ENCODE assay signal across 8 mouse cellular contexts in the genomic region with DNA sequence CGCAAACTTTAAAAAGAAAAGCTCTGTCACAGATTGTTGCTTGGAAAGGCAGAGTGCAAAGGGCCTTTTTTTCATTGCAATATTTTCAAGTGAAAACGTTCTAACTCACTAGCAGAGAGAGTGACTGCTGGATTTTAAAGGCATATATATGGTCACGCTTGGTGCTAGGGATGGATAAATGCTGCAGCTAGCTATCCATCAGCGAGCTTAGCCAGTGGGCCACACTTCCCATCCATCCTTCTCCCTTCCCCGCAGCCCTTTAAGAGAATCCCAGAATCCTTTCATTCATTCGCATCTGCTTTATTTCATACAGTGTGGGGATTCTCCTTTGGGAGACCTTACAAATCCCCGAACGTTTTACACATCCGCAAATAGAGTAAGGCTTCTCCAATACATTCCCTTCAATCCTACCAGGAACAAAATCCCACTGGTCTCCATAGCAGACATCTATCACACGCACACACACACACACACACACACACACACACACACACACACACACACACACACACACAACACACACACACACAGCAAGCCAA. TPM values are rescaled to one million over a fixed set of nuclear protein-coding genes. Genes with fewer than 3 reads are reported as not detected.
A peak's percentile ranks its signal among the peaks of the same experiment; 100 is the strongest.
DNase-seq lines count a peak whose midpoint lies in the region; ATAC-seq lines count a peak whose summit lies in the region.

No protein-coding gene starts in this region.

- peak overlapping the region; percentile 63; the same call in 1 of the 2 replicates for H3K27ac ChIP-seq in lung, embryonic 15.5 days
- no peak overlapping the region for H3K27ac ChIP-seq in limb, embryonic 13.5 days
- peak overlapping the region; percentile 72; the same call in 1 of the 2 replicates for H3K27ac ChIP-seq in stomach, embryonic 14.5 days (ENCODE audit: low read length)

- H3K9ac ChIP-seq in lung, embryonic 15.5 days = peak overlapping the region; percentile 51; the same call in 1 of the 2 replicates
- H3K9ac ChIP-seq in limb, embryonic 13.5 days = peak overlapping the region; percentile 63
- peak overlapping the region; percentile 29; the same call in 1 of the 2 replicates for H3K9ac ChIP-seq in stomach, embryonic 14.5 days (replicated peaks; ENCODE audit: low read depth, low read length)

- peak overlapping the region; percentile 78 for H3K4me2 ChIP-seq in lung, embryonic 15.5 days
- H3K4me2 ChIP-seq in limb, embryonic 13.5 days (replicated peaks) = peak overlapping the region; percentile 81
- H3K4me2 ChIP-seq in stomach, embryonic 14.5 days (replicated peaks; ENCODE audit: low read depth, low read length) = peak overlapping the region; percentile 73

- no peaks in the 10 kb centered on the region; the same call in 1 of the 2 replicates for H3K27me3 ChIP-seq in lung, embryonic 15.5 days
- peaks cover 27% of the 10 kb centered on the region for H3K27me3 ChIP-seq in limb, embryonic 13.5 days
- no peaks in the 10 kb centered on the region for H3K27me3 ChIP-seq in stomach, embryonic 14.5 days (ENCODE audit: control insufficient read depth, insufficient read depth, low read length)

- intact Hi-C loops in left cerebral cortex, postnatal 14 days (cut with DNase I) = no loop called here

- peak overlapping the region; percentile 44 for H3K4me3 ChIP-seq in lung, embryonic 15.5 days
- H3K4me3 ChIP-seq in limb, embryonic 13.5 days = peak overlapping the region; percentile 48
- peak overlapping the region; percentile 35 for H3K4me3 ChIP-seq in stomach, embryonic 14.5 days (ENCODE audit: low read depth, low read length)

- no peaks in the 10 kb centered on the region for H3K36me3 ChIP-seq in lung, embryonic 15.5 days
- no peaks in the 10 kb centered on the region for H3K36me3 ChIP-seq in limb, embryonic 13.5 days
- H3K36me3 ChIP-seq in stomach, embryonic 14.5 days (ENCODE audit: control insufficient read depth, insufficient read depth, low read length) = no peaks in the 10 kb centered on the region

- H3K9me3 ChIP-seq in lung, embryonic 15.5 days = no peaks in the 10 kb centered on the region
- H3K9me3 ChIP-seq in limb, embryonic 13.5 days = no peaks in the 10 kb centered on the region
- H3K9me3 ChIP-seq in stomach, embryonic 14.5 days (ENCODE audit: control insufficient read depth, low read depth, low read length) = no peaks in the 10 kb centered on the region

- no peak for DNase-seq in cerebellum, postnatal 14 days
- DNase-seq in lung, postnatal 4 days = no peak
- DNase-seq in left cerebral cortex, postnatal 14 days (ENCODE audit: low spot score in 2 of 2) = no peak
- no peak for DNase-seq in layer of hippocampus, adult 18-20 months (ENCODE audit: low spot score in 2 of 2)

- H3K4me1 ChIP-seq in lung, embryonic 15.5 days = peaks cover 16% of the 10 kb centered on the region
- peaks cover 8% of the 10 kb centered on the region; the same call in 1 of the 2 replicates for H3K4me1 ChIP-seq in limb, embryonic 13.5 days
- peaks cover 5% of the 10 kb centered on the region; the same call in 1 of the 2 replicates for H3K4me1 ChIP-seq in stomach, embryonic 14.5 days (ENCODE audit: control insufficient read depth, insufficient read depth, low read length)

- WGBS in lung, embryonic 15.5 days = 34% methylated on average over 10 of the region's 10 CpGs
- WGBS in limb, embryonic 13.5 days = 31% methylated on average over 10 of the region's 10 CpGs
- WGBS in stomach, embryonic 14.5 days = 27% methylated on average over 10 of the region's 10 CpGs

- peak; percentile 27; the same call in 1 of the 2 replicates for ATAC-seq in cerebellum, adult (ENCODE audit: insufficient number of reproducible peaks, low FRiP score, low TSS enrichment)
- ATAC-seq in lung, embryonic 15.5 days (ENCODE audit: borderline replicate concordance, extremely low read depth, low FRiP score, low TSS enrichment) = no peak; the same call in 1 of the 2 replicates
- peak; percentile 32; the same call in 1 of the 2 replicates for ATAC-seq in limb, embryonic 13.5 days (ENCODE audit: low FRiP score, low read depth)
- ATAC-seq in stomach, embryonic 14.5 days (ENCODE audit: insufficient number of reproducible peaks, insufficient read depth, low FRiP score, low read depth) = no peak

RNA-seq across cellular contexts. Expression of a gene that starts 32.9 kb away (rescaled TPM):
- 22.8 and 28.6 TPM in 2 replicates for polyA plus RNA-seq in lung, embryonic 15.5 days (2015; fragmentation: Nextera tagmentation; extraction: Ambion mirVana)
- polyA plus RNA-seq in limb, embryonic 13.5 days (2015; fragmentation: Nextera tagmentation; extraction: Ambion mirVana) = 44.4 TPM in 2 replicates
- 95.5 and 98.3 TPM in 2 replicates for polyA plus RNA-seq in stomach, embryonic 14.5 days (2014; fragmentation: Nextera tagmentation; extraction: Ambion mirVana)
- 100 to 1,000 TPM; 145 to 173 TPM for total RNA-seq in left cerebral cortex, postnatal 14 days (2021)
- total RNA-seq in layer of hippocampus, adult 18-20 months (2021) = 10 to 100 TPM; 80.2 to 89.3 TPM

Comparison
In these comparisons a context has a peak if more than half of its experiments do, and no peak if none do; other contexts are left out.
1. ATAC-seq: peak in cerebellum, adult (single experiment) and limb, embryonic 13.5 days (single experiment); none in lung, embryonic 15.5 days (single experiment) and stomach, embryonic 14.5 days (single experiment).
2. Peak in every context shown above with its lines, with median percentiles within 50 percentile points of each other: H3K4me2 ChIP-seq, H3K4me3 ChIP-seq and H3K9ac ChIP-seq.